Comparison of ENCODE assay signal across 8 mouse cellular contexts in genomic region chr11:96916885-96917396, GRCm38 (mm10). TPM values are rescaled to one million over a fixed set of nuclear protein-coding genes. Genes with fewer than 3 reads are reported as not detected.
A peak's percentile ranks its signal among the peaks of the same experiment; 100 is the strongest.
DNase-seq lines count a peak whose midpoint lies in the region; ATAC-seq and TF ChIP-seq lines count a peak whose summit lies in the region.

No protein-coding gene starts in this region.

- 25% methylated on average over 13 of the region's 13 CpGs for WGBS in heart, embryonic 13.5 days
- WGBS in hindbrain, embryonic 13.5 days: 32% methylated on average over 13 of the region's 13 CpGs
- 33% methylated on average over 12 of the region's 13 CpGs for WGBS in midbrain, embryonic 11.5 days

- H3K4me1 ChIP-seq in heart, embryonic 13.5 days: peaks cover 24% of the 10 kb centered on the region
- peaks cover 69% of the 10 kb centered on the region for H3K4me1 ChIP-seq in G1E (ENCODE audit: insufficient read depth, low read depth, low read length)
- H3K4me1 ChIP-seq in hindbrain, embryonic 13.5 days (replicated peaks): peaks cover 13% of the 10 kb centered on the region
- peaks cover 9% of the 10 kb centered on the region for H3K4me1 ChIP-seq in midbrain, embryonic 11.5 days (ENCODE audit: control insufficient read depth, insufficient read depth, low read length)

- intact Hi-C loops in heart, postnatal 10 days (cut with DNase I): loop anchor here (1.0 to 5.0 kb wide), 4 partner anchors 20 to 140 kb away; partner anchors contain the start of gene Snx11

- no peak for TF ChIP-seq CTCF in G1E (IDR thresholded peaks at IDR 0.05; ENCODE audit: low read depth, low read length)

- H3K36me3 ChIP-seq in heart, embryonic 13.5 days: no peaks in the 10 kb centered on the region; the same call in 1 of the 2 replicates
- peaks cover 32% of the 10 kb centered on the region for H3K36me3 ChIP-seq in G1E (replicated peaks)
- H3K36me3 ChIP-seq in hindbrain, embryonic 13.5 days: peaks cover 11% of the 10 kb centered on the region
- no peaks in the 10 kb centered on the region for H3K36me3 ChIP-seq in midbrain, embryonic 11.5 days (ENCODE audit: control insufficient read depth, insufficient read depth, low read length)

- peak overlapping the region; percentile 48; the same call in 1 of the 2 replicates for H3K27ac ChIP-seq in heart, embryonic 13.5 days (replicated peaks)
- no peak overlapping the region for H3K27ac ChIP-seq in hindbrain, embryonic 13.5 days
- H3K27ac ChIP-seq in midbrain, embryonic 11.5 days (ENCODE audit: low read depth, low read length): no peak overlapping the region

- no peak for ATAC-seq in heart, embryonic 13.5 days (ENCODE audit: extremely low read depth, insufficient number of reproducible peaks, low FRiP score, low TSS enrichment)
- no peak for ATAC-seq in G1E (ENCODE audit: extremely low read depth, insufficient number of reproducible peaks, low FRiP score, poor library complexity, severe bottlenecking)
- ATAC-seq in hindbrain, embryonic 13.5 days (ENCODE audit: low FRiP score): 0 out of 2 replicates have a peak, but pooled peaks have one; percentile 1
- ATAC-seq in midbrain, embryonic 11.5 days (ENCODE audit: low FRiP score): no peak; the same call in 1 of the 2 replicates
- no peak for ATAC-seq in frontal cortex, adult (ENCODE audit: low TSS enrichment)

- peak overlapping the region; percentile 83 for H3K4me3 ChIP-seq in heart, embryonic 13.5 days
- H3K4me3 ChIP-seq in G1E (ENCODE audit: low read depth, low read length): peak overlapping the region; percentile 79; the same call in 1 of the 2 replicates
- H3K4me3 ChIP-seq in hindbrain, embryonic 13.5 days: peak overlapping the region; percentile 22
- peak overlapping the region; percentile 79; the same call in 1 of the 2 replicates for H3K4me3 ChIP-seq in midbrain, embryonic 11.5 days (ENCODE audit: low read depth, low read length)

- no peak for DNase-seq in heart, postnatal 10 days
- DNase-seq in G1E (ENCODE audit: low spot score): no peak
- DNase-seq in midbrain, embryonic 11.5 days (ENCODE audit: low spot score, missing footprints): no peak
- DNase-seq in layer of hippocampus, postnatal 36 days: no peak
- no peak for DNase-seq in spleen, postnatal 36 days (ENCODE audit: low spot score in 2 of 2)

- H3K9ac ChIP-seq in heart, embryonic 13.5 days: peak overlapping the region; percentile 74
- H3K9ac ChIP-seq in hindbrain, embryonic 13.5 days: no peak overlapping the region
- H3K9ac ChIP-seq in midbrain, embryonic 11.5 days (ENCODE audit: low read length): no peak overlapping the region

- peak overlapping the region; percentile 69 for H3K4me2 ChIP-seq in heart, embryonic 13.5 days
- peak overlapping the region; percentile 46 for H3K4me2 ChIP-seq in hindbrain, embryonic 13.5 days
- H3K4me2 ChIP-seq in midbrain, embryonic 11.5 days: peak overlapping the region; percentile 29; the same call in 1 of the 2 replicates

- H3K27me3 ChIP-seq in heart, embryonic 13.5 days (replicated peaks): no peaks in the 10 kb centered on the region; the same call in 1 of the 2 replicates
- no peaks in the 10 kb centered on the region for H3K27me3 ChIP-seq in G1E (ENCODE audit: insufficient read depth, low read length)
- no peaks in the 10 kb centered on the region for H3K27me3 ChIP-seq in hindbrain, embryonic 13.5 days
- no peaks in the 10 kb centered on the region for H3K27me3 ChIP-seq in midbrain, embryonic 11.5 days (ENCODE audit: control insufficient read depth, insufficient read depth, low read length)

- H3K9me3 ChIP-seq in heart, embryonic 13.5 days: no peaks in the 10 kb centered on the region
- no peaks in the 10 kb centered on the region for H3K9me3 ChIP-seq in G1E (replicated peaks)
- no peaks in the 10 kb centered on the region for H3K9me3 ChIP-seq in hindbrain, embryonic 13.5 days
- no peaks in the 10 kb centered on the region for H3K9me3 ChIP-seq in midbrain, embryonic 11.5 days (ENCODE audit: control insufficient read depth, low read length)

RNA-seq across cellular contexts. Expression of gene Cdk5rap3, which starts 0.6 kb away (rescaled TPM):
- polyA plus RNA-seq in heart, embryonic 13.5 days (2015; fragmentation: Nextera tagmentation; extraction: Ambion mirVana): 50.4 and 52.4 TPM in 2 replicates
- total RNA-seq in heart, postnatal 10 days (2021): 10 to 100 TPM; 28.0 to 30.8 TPM
- total RNA-seq in G1E (2014; fragmentation: Nextera tagmentation) (30.6 and 31.7 TPM in 2 replicates), G1E (2017) (51.3 and 59.3 TPM in 2 replicates)
- polyA plus RNA-seq in G1E (2012): 63.6 TPM in 2 replicates
- polyA plus RNA-seq in hindbrain, embryonic 13.5 days (2015; fragmentation: Nextera tagmentation; extraction: Ambion mirVana): 92.9 and 100 TPM in 2 replicates
- 91.4 and 92.8 TPM in 2 replicates for polyA plus RNA-seq in midbrain, embryonic 11.5 days (2014; fragmentation: Nextera tagmentation; extraction: Ambion mirVana)
- 10 to 100 TPM; 32.8 to 34.0 TPM for total RNA-seq in layer of hippocampus, postnatal 36 days (2021)

RNA-seq across cellular contexts. Expression of gene Prr15l, which starts 11.0 kb away (rescaled TPM):
- 0.79 and 1.0 TPM in 2 replicates for polyA plus RNA-seq in heart, embryonic 13.5 days (2015; fragmentation: Nextera tagmentation; extraction: Ambion mirVana)
- under 1 TPM; 0.47 to 0.74 TPM for total RNA-seq in heart, postnatal 10 days (2021)
- not detected in 2 replicates for total RNA-seq in G1E (2014; fragmentation: Nextera tagmentation)
- 0.05 and 0.17 TPM in 2 replicates for total RNA-seq in G1E (2017)
- polyA plus RNA-seq in G1E (2012): 0.11 and 0.17 TPM in 2 replicates
- polyA plus RNA-seq in hindbrain, embryonic 13.5 days (2015; fragmentation: Nextera tagmentation; extraction: Ambion mirVana): 0.29 and 0.43 TPM in 2 replicates
- 0.12 and 0.19 TPM in 2 replicates for polyA plus RNA-seq in midbrain, embryonic 11.5 days (2014; fragmentation: Nextera tagmentation; extraction: Ambion mirVana)
- not detected for total RNA-seq in layer of hippocampus, postnatal 36 days (2021)

RNA-seq across cellular contexts. Expression of gene Pnpo, which starts 26.8 kb away (rescaled TPM):
- 53.3 and 55.6 TPM in 2 replicates for polyA plus RNA-seq in heart, embryonic 13.5 days (2015; fragmentation: Nextera tagmentation; extraction: Ambion mirVana)
- 10 to 100 TPM; 11.8 to 12.8 TPM for total RNA-seq in heart, postnatal 10 days (2021)
- total RNA-seq in G1E (2014; fragmentation: Nextera tagmentation) (119 and 123 TPM in 2 replicates), G1E (2017) (298 and 340 TPM in 2 replicates)
- 64.1 and 97.1 TPM in 2 replicates for polyA plus RNA-seq in G1E (2012)
- 20.5 and 22.6 TPM in 2 replicates for polyA plus RNA-seq in hindbrain, embryonic 13.5 days (2015; fragmentation: Nextera tagmentation; extraction: Ambion mirVana)
- polyA plus RNA-seq in midbrain, embryonic 11.5 days (2014; fragmentation: Nextera tagmentation; extraction: Ambion mirVana): 23.1 and 24.4 TPM in 2 replicates
- 10 to 100 TPM; 29.8 to 34.5 TPM for total RNA-seq in layer of hippocampus, postnatal 36 days (2021)

Comparison
In these comparisons a context has a peak if more than half of its experiments do, and no peak if none do; other contexts are left out.
1. H3K4me3 ChIP-seq: peak in every context shown above with its lines; median percentile 83 in heart, embryonic 13.5 days; 79 in G1E; 79 in midbrain, embryonic 11.5 days; 22 in hindbrain, embryonic 13.5 days.